Mouse (Mus musculus): ENCODE data around the gene Pdzd8. TPM values are rescaled to one million over a fixed set of nuclear protein-coding genes. Genes with fewer than 3 reads are reported as not detected.

The Pdzd8 gene
- polyA plus RNA-seq, 1 experiment from 2014 or later, result 10.4 TPM

DNA sequence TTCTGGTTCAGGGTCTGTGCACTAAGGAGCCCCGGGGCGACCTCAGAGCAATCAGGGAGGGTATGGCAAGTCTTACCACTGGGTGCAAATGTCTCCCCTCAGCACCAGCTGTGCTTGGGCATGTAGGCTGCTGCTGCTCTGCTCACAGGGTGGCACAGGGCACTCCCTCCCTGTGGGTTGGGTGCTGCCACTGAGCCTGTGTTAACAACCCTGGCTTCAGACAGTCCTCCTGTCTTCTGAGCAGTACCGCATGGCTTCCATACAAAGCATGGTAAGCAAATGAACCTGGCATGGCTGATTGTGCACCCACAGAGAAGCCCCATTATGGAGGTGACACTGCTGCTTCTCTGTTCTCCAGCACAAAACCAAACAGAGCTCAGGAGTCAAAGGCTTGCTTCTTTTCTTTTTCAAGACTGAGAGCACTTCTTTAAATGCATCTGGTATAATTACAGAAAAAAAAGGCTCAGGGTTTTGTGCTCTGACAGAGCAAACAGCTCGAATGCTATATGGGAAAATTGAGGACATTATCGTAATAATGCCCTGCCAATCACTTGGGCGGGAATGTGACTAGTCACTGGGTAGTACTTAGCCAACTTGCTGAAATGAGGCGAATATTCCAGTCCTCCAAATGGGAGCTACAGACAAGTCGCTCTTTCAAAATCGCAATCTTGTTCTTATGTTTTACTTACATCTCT is 80.6 kb downstream of the Pdzd8 start:
- no peaks in the 10 kb centered on the region for H3K36me3 ChIP-seq
- WGBS, result 63% methylated on average over 9 of the region's 9 CpGs
- ATAC-seq (ENCODE audit: low read depth), result no peak
- no peak overlapping the region for H3K4me3 ChIP-seq
- H3K4me1 ChIP-seq (replicated peaks), result peaks cover 31% of the 10 kb centered on the region
- H3K9ac ChIP-seq, result no peak overlapping the region
- no peak overlapping the region for H3K4me2 ChIP-seq
- no peak overlapping the region for H3K27ac ChIP-seq (replicated peaks)
- peaks cover 35% of the 10 kb centered on the region for H3K27me3 ChIP-seq
- no peaks in the 10 kb centered on the region for H3K9me3 ChIP-seq

DNA sequence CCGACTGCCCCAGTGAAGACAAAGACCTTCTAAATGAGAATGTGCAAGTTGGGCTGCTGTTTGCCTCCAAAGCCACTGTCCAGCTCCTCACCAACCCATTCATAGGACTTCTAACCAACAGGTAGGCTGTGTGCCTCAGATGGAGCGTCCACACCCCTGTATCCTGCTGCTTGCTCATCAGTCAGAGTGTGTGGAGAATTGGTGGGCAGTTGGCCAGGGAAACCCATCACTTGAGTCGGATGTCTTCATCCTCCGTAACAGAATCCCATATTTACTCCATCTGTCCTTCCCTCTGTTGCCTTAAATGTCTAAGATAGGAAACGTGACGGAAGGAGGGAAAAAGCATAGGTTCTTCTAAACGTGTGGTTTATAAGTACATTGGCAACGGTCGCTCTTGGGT is 82.4 kb downstream of the Pdzd8 start:
- no peaks in the 10 kb centered on the region for H3K9me3 ChIP-seq
- no peak for ATAC-seq (ENCODE audit: low read depth)
- no peak overlapping the region for H3K27ac ChIP-seq (replicated peaks)
- H3K4me3 ChIP-seq, result no peak overlapping the region
- H3K4me1 ChIP-seq (replicated peaks), result peaks cover 31% of the 10 kb centered on the region
- H3K27me3 ChIP-seq, result peaks cover 38% of the 10 kb centered on the region
- H3K36me3 ChIP-seq, result no peaks in the 10 kb centered on the region
- WGBS, result 87% methylated on average over 9 of the region's 9 CpGs
- no peak overlapping the region for H3K9ac ChIP-seq
- H3K4me2 ChIP-seq, result no peak overlapping the region

DNA sequence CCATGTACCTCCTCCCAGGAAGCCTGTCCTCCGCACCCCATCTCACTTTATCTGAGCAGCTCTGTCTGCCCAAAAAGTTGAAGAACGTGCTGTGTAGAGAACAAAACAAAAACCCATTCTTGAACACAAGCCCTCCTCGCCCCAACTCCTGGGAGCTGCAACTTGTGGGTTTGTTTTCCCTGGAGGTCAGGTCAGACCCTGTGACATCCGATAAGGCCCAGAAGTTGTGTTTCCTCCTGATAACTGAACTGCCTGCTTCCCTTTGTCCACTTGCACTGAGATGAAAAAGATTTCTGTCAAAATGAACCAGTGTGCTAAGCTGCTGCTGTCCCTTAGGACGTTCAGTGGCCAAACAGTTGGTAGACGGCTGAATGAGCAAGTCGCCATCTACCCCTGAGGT is 84.0 kb downstream of the Pdzd8 start:
- WGBS, result 52% methylated on average over 7 of the region's 7 CpGs
- H3K4me3 ChIP-seq, result peak overlapping the region; percentile 45; the same call in 1 of the 2 replicates
- H3K9ac ChIP-seq, result peak overlapping the region; percentile 63; the same call in 1 of the 2 replicates
- H3K9me3 ChIP-seq, result peaks cover 6% of the 10 kb centered on the region; the same call in 1 of the 2 replicates
- H3K4me1 ChIP-seq (replicated peaks), result peaks cover 21% of the 10 kb centered on the region
- H3K4me2 ChIP-seq, result peak overlapping the region; percentile 84
- H3K27me3 ChIP-seq, result peaks cover 38% of the 10 kb centered on the region
- no peak for ATAC-seq (ENCODE audit: low read depth)
- H3K27ac ChIP-seq (replicated peaks), result no peak overlapping the region
- H3K36me3 ChIP-seq, result no peaks in the 10 kb centered on the region

DNA sequence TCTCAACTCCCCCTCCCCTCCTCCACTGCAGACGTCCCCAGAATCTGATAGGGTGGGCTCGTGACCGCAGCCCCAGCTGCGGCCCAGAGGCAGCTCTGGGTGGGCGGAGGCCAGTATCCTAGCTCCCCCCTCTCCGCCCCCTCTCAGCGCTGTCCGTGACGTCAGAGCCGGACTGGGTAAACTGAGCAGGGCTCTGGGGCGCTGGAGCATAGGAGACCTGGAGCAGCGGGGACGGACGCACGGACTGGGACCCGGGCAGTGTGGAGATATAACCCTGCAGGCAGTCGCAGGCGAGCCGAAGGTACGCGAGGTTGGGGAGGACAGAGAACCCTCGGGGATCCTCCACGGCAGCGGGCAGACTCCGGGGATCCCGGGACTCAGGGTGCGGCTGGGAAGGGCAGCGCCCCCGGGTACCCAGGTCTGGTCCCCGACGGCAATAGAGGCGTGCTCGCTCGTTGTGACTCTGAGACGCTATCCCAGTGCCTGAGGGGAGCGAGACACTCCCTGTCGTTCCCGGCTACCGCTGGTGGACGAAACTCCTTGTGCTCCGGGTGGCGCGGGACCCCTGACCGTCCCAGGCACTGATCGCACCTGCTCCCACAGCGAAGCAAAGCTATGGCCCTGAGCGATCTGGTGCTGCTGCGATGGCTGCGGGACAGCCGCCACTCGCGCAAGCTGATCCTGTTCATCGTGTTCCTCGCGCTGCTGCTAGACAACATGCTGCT is 84.7 kb downstream of the Pdzd8 start, which contains the start of gene Slc18a2:
Slc18a2 (plus strand) TSS at position 179 of the 725 bp plus-strand sequence.
- H3K4me2 ChIP-seq, result peak within 1 kb of the TSS; percentile 84
- peaks cover 9% of the 10 kb centered on the region; the same call in 1 of the 2 replicates for H3K9me3 ChIP-seq
- no peak within 1 kb of the TSS for H3K27ac ChIP-seq (replicated peaks)
- H3K36me3 ChIP-seq, result no peaks in the 10 kb centered on the region
- under 1% methylated on average over 55 of the region's 55 CpGs for WGBS
- H3K4me3 ChIP-seq, result peak within 1 kb of the TSS; percentile 45
- peak; percentile 84; the same call in 1 of the 2 replicates for ATAC-seq (ENCODE audit: low read depth)
- peak within 1 kb of the TSS; percentile 63 for H3K9ac ChIP-seq
- peaks cover 21% of the 10 kb centered on the region for H3K4me1 ChIP-seq (replicated peaks)
- peaks cover 38% of the 10 kb centered on the region for H3K27me3 ChIP-seq

DNA sequence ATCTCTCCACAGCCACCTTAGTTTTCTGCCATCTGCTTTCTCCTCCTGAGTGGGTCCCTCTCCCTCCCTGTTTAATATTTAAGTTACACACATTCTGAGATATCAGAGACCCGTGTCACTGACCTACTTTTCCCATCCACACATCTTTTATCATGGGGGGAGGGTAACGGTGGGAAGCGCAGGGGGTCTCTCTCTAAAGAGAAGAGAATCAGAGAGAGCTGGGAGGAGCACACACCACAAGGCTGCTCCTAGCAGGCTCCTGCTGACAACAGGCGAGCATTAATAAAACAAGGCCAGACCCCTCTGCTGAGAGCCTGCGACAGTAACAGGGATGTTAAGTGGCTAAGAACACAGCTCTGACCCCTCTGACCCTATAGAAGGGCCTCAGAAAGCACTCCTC is 85.9 kb downstream of the Pdzd8 start:
- WGBS, result 38% methylated on average over 5 of the region's 5 CpGs
- Histone ChIP-seq H3K9me3 (peaks cover 9% of the 10 kb centered on the region; the same call in 1 of the 2 replicates), H3K36me3 (no peaks in the 10 kb centered on the region), H3K27ac (replicated peaks) (no peak overlapping the region), H3K9ac (no peak overlapping the region), H3K4me1 (replicated peaks) (peaks cover 15% of the 10 kb centered on the region), H3K4me2 (no peak overlapping the region), H3K27me3 (peaks cover 38% of the 10 kb centered on the region), H3K4me3 (no peak overlapping the region)
- ATAC-seq (ENCODE audit: low read depth), result no peak

DNA sequence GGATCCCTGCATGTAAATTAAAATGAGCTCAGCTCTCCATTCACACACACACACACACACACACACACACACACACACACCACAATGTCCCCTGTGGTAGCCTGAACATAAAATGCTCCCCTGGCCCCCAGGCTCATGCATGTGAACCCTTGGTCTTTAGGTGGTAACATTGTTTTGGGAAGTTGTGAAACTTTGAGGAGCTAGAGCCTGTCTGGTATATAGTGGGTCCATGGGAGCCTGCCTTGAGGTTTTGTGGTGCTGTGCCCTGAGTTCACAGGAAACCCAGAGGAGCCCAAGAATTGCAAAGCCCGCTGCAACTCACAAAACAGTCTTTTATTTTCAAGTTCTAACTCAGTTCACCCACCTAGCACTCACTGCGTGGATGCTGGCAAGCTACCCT is 92.9 kb downstream of the Pdzd8 start:
- H3K36me3 ChIP-seq, result no peaks in the 10 kb centered on the region
- H3K4me1 ChIP-seq (replicated peaks), result no peaks in the 10 kb centered on the region
- no peaks in the 10 kb centered on the region for H3K27me3 ChIP-seq
- H3K27ac ChIP-seq (replicated peaks), result no peak overlapping the region
- no peak overlapping the region for H3K4me3 ChIP-seq
- no peak overlapping the region for H3K4me2 ChIP-seq
- WGBS, result 68% methylated on average over 2 of the region's 2 CpGs
- peaks cover 9% of the 10 kb centered on the region; the same call in 1 of the 2 replicates for H3K9me3 ChIP-seq
- H3K9ac ChIP-seq, result no peak overlapping the region
- no peak for ATAC-seq (ENCODE audit: low read depth)

DNA sequence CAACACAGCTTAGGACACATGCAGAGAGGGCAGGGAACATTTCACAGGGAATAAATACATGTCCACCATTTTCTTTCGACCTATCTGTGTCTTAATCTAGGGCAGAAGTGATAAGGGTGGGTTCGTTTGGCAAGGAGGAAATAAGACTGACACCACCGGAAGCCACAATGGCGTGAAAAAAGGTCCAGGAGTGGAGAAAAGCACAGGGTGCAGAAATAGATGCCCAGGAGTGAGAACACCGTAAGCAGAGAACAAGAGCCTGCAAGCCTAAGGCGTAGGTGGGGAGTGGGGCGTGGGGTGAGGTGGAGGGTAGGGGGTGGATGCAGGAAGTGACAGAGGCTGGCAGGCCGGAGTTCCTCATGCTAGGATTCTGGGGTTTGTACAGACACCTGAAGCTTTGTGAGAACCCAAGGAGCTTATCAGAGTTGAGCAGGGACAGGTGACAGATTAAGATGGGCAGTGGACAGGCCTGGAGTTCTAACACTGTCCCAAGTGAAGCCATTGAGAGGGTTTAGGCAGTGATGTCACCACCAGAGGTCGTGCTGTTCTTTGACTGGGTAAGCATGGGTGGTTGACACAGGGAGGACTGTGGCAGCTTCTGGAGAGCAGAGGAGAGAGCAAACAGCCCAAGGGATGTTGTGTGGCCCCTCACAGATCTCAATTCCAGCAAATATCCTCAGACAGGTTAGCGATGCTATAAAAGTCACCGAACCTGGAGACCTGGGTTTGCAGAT is 96.9 kb downstream of the Pdzd8 start:
- no peaks in the 10 kb centered on the region for H3K27me3 ChIP-seq

DNA sequence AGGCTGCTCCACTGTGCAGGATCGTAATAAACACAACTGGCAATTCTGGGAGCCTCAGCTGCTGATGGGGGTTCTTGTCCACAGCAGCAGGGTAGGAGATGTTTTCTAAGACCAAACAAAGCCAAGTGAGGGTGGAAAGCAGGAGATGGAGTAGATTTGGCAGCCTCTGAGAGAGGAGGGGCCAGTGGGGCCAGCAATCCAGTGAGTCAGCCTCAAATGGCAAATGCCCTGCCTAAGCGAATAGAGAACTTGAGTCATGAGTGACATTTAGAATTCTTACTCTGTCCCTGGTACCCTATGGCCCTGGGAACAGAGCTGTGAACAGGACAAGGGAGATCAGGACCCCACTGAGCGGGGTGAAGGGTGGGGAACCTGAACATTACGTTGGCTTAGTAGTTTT is 97.4 kb downstream of the Pdzd8 start:
- no peaks in the 10 kb centered on the region for H3K27me3 ChIP-seq
- ATAC-seq (ENCODE audit: low read depth), result no peak
- no peaks in the 10 kb centered on the region for H3K36me3 ChIP-seq
- H3K9me3 ChIP-seq, result no peaks in the 10 kb centered on the region
- no peak overlapping the region for H3K27ac ChIP-seq (replicated peaks)
- H3K9ac ChIP-seq, result no peak overlapping the region
- H3K4me2 ChIP-seq, result no peak overlapping the region
- no peak overlapping the region for H3K4me3 ChIP-seq
- no peaks in the 10 kb centered on the region for H3K4me1 ChIP-seq (replicated peaks)
- 88% methylated on average over 4 of the region's 4 CpGs for WGBS

More for the DNA sequence above, 96.9 kb downstream of the Pdzd8 start:
- no peaks in the 10 kb centered on the region for H3K4me1 ChIP-seq (replicated peaks)
- no peaks in the 10 kb centered on the region for H3K9me3 ChIP-seq
- no peaks in the 10 kb centered on the region for H3K36me3 ChIP-seq
- WGBS, result 78% methylated on average over 11 of the region's 11 CpGs
- no peak overlapping the region for H3K4me2 ChIP-seq
- no peak for ATAC-seq (ENCODE audit: low read depth)
- no peak overlapping the region for H3K4me3 ChIP-seq
- H3K27ac ChIP-seq (replicated peaks), result no peak overlapping the region
- H3K9ac ChIP-seq, result no peak overlapping the region

Other genes starting within 250 kb of the Pdzd8 start
- not detected in 2 replicates for gene Vax1, start 175.7 kb downstream of the Pdzd8 start, polyA plus RNA-seq (2015; fragmentation: Nextera tagmentation; extraction: Ambion mirVana)
- not detected in 2 replicates for gene Kcnk18, start 126.6 kb downstream of the Pdzd8 start, polyA plus RNA-seq (2015; fragmentation: Nextera tagmentation; extraction: Ambion mirVana)
- 10.6 and 10.7 TPM in 2 replicates for gene Slc18a2, start 84.9 kb downstream of the Pdzd8 start, polyA plus RNA-seq (2015; fragmentation: Nextera tagmentation; extraction: Ambion mirVana)
- gene Rps12-ps3, start 23.5 kb downstream of the Pdzd8 start, polyA plus RNA-seq (2015; fragmentation: Nextera tagmentation; extraction: Ambion mirVana), result 4.9 and 12.1 TPM in 2 replicates
- 0.32 TPM in 1 of 2 replicates, not detected in the other for gene Emx2, start 112.6 kb upstream of the Pdzd8 start, polyA plus RNA-seq (2015; fragmentation: Nextera tagmentation; extraction: Ambion mirVana)